Mouse (Mus musculus) olfactory bulb, adult 2 months (tissue): ENCODE results near the gene Exo5. TPM values are rescaled to one million over a fixed set of nuclear protein-coding genes. Genes with fewer than 3 reads are reported as not detected.

Source experiments
- H3K27ac ChIP-seq: fragments of 200-500 bp; 2 replicates; pipeline ENCODE4 v1.5.1; 2012; ENCODE audit warnings: low read depth, low read length; ENCODE audit not compliant: insufficient read depth
- H3K4me1 ChIP-seq: fragments of 200-500 bp; 2 replicates; pipeline ENCODE4 v1.6.1; 2012; ENCODE audit warnings: low read length; ENCODE audit not compliant: control insufficient read depth, insufficient read depth
- H3K4me3 ChIP-seq: fragments of 200-500 bp; 2 replicates; pipeline ENCODE4 v1.5.1; 2012; ENCODE audit warnings: mild to moderate bottlenecking, low read depth, low read length, moderate library complexity; ENCODE audit not compliant: insufficient read depth
- CTCF ChIP-seq: fragments of 200-500 bp; IDR thresholded peaks from 2 replicates; pipeline ENCODE4 v1.5.1; 2012; ENCODE audit warnings: low read depth, mild to moderate bottlenecking, low read length, moderate library complexity; ENCODE audit not compliant: insufficient read depth
- POLR2A ChIP-seq: fragments of 200-500 bp; IDR thresholded peaks from 2 replicates; pipeline ENCODE4 v1.6.1; 2012; ENCODE audit warnings: mild to moderate bottlenecking, low read depth, low read length, moderate library complexity; ENCODE audit not compliant: insufficient read depth
- whole genome bisulfite sequencing: fragments of 180-500 bp; shearing (Covaris S2); methylation state at CpG from one replicate; pipeline ENCODE4 v1.1.7; 2018; 5-methylcytosine and 5-hydroxymethylcytosine counted together
- polyA plus RNA-seq: library from polyadenylated mRNA; stranded (reverse); fragments of >200 nt; gene quantifications from 2 replicates; pipeline ENCODE4 v1.2.4, GENCODE M21; 2012; ENCODE audit warnings: low replicate concordance; ENCODE audit not compliant: missing spikeins, insufficient read depth, insufficient read length

Gene Exo5
- polyA plus RNA-seq, 1 experiment = not detected

- TF ChIP-seq POLR2A (no peak), CTCF (no peak)
- no peak overlapping the region for H3K4me3 ChIP-seq
- no peak overlapping the region for H3K27ac ChIP-seq
- WGBS = 60% methylated on average over 4 of the region's 4 CpGs
- no peaks in the 10 kb centered on the region for H3K4me1 ChIP-seq
These were observed 12.0 kb downstream of the Exo5 start for GRCm38 (mm10) chr4:120912866-120913265.

- Histone ChIP-seq H3K4me1 (no peaks in the 10 kb centered on the region), H3K4me3 (no peak overlapping the region), H3K27ac (no peak overlapping the region)
- TF ChIP-seq CTCF = no peak
- TF ChIP-seq POLR2A = no peak
- 71% methylated on average over 6 of the region's 6 CpGs for WGBS
These were observed 13.7 kb downstream of the Exo5 start for GRCm38 (mm10) chr4:120911086-120911485.

- TF ChIP-seq CTCF = peak; percentile 50; the same call in 1 of the 2 replicates
- TF ChIP-seq POLR2A = no peak
- H3K4me3 ChIP-seq = no peak overlapping the region
These were observed 15.2 kb downstream of the Exo5 start for GRCm38 (mm10) chr4:120909558-120910150.

GRCm38 (mm10) chr4:120905644-120906043 is 19.2 kb downstream of the Exo5 start:
- 77% methylated on average over 5 of the region's 5 CpGs for WGBS
- H3K4me1 ChIP-seq = no peaks in the 10 kb centered on the region
- no peak overlapping the region for H3K4me3 ChIP-seq
- TF ChIP-seq POLR2A = no peak
- TF ChIP-seq CTCF = no peak
- no peak overlapping the region for H3K27ac ChIP-seq

More at GRCm38 (mm10) chr4:120909558-120910150, 15.2 kb downstream of the Exo5 start:
- Histone ChIP-seq H3K27ac (no peak overlapping the region), H3K4me1 (no peaks in the 10 kb centered on the region)
- WGBS = 28% methylated on average over 15 of the region's 15 CpGs

- no peaks in the 10 kb centered on the region for H3K4me1 ChIP-seq
- 81% methylated on average over 4 of the region's 4 CpGs for WGBS
- no peak overlapping the region for H3K4me3 ChIP-seq
- no peak for TF ChIP-seq CTCF
- TF ChIP-seq POLR2A = no peak
- H3K27ac ChIP-seq = no peak overlapping the region
These were observed 20.3 kb downstream of the Exo5 start for GRCm38 (mm10) chr4:120904533-120904932.

- 75% methylated on average over 7 of the region's 7 CpGs for WGBS
- TF ChIP-seq POLR2A (no peak), CTCF (no peak)
- Histone ChIP-seq H3K27ac (no peak overlapping the region), H3K4me1 (peaks cover 22% of the 10 kb centered on the region), H3K4me3 (no peak overlapping the region)
These were observed 28.8 kb downstream of the Exo5 start for GRCm38 (mm10) chr4:120895810-120896584.

GRCm38 (mm10) chr4:120895226-120895625 is 29.6 kb downstream of the Exo5 start:
- H3K4me1 ChIP-seq = peaks cover 22% of the 10 kb centered on the region
- 70% methylated on average over 7 of the region's 7 CpGs for WGBS
- H3K27ac ChIP-seq = no peak overlapping the region
- H3K4me3 ChIP-seq = no peak overlapping the region
- no peak for TF ChIP-seq POLR2A
- no peak for TF ChIP-seq CTCF

- Histone ChIP-seq H3K27ac (no peak overlapping the region), H3K4me1 (peaks cover 22% of the 10 kb centered on the region), H3K4me3 (no peak overlapping the region)
- 75% methylated on average over 11 of the region's 11 CpGs for WGBS
- no peak for TF ChIP-seq POLR2A
These were observed 30.2 kb downstream of the Exo5 start for GRCm38 (mm10) chr4:120894584-120894983.

GRCm38 (mm10) chr4:120893656-120894401 is 31.0 kb downstream of the Exo5 start:
- Histone ChIP-seq H3K27ac (no peak overlapping the region), H3K4me1 (peaks cover 22% of the 10 kb centered on the region), H3K4me3 (no peak overlapping the region)
- TF ChIP-seq CTCF (no peak), POLR2A (no peak)
- WGBS = 56% methylated on average over 11 of the region's 11 CpGs
